Mouse (Mus musculus): ENCODE measurements around the gene Tmem223.

Tmem223 gene

DNA sequence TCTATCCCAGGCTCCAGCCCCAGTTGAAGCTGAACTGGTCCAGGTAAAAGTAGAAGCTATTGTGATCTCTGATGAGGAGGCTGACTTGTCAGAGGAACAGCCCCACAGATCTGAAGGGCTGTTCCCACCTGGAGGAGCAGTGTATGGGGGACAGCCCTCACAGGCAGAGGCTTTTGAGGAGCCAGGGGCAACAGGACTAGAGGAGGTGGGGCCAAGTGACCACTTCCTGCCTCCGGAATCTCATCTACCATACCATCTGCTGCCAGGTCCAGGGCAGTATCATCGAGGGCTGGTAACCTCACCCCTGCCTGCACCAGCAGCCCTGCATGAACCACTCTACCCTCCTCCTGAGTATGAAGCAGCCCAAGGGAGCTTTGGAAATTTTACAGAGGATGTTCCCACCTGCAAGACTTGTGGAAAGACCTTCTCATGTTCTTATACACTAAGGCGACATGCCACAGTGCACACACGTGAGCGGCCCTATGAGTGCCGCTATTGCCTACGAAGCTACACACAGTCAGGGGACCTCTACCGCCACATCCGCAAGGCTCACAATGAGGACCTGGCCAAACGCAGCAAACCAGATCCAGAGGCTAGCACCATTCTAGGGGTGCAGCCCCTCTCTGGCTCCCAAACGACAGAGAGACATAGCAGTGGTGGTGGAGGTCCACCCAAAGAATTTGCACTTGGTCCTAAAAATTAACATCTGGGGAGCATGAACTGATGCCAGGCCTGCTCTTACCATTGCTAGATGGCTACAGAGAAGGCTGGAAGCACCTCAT lies 33.3 kb downstream of the Tmem223 start:
- no peak for DNase-seq

DNA sequence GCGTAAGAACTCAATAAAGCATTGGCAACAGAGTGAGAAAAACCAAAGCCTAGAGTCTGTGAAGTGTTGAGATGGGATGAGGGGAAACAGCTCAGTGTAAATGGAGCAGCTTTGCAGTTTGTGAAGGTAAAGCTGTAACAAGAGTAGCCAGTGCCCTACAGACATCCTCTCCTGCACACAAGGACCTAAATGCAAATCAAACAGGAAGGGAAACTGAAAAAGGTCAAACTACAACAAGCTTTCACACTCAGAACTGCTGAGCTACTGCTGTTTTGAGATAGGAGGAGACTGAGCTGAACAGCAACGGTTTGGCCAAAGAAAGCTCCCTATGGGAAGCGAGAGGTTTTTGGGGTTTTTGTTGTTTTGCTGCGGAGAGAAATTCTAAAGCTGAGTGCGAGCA lies 36.0 kb downstream of the Tmem223 start:
- no peak for DNase-seq

GRCm38 (mm10) chr19:8815812-8816211 lies 45.0 kb downstream of the Tmem223 start:
- DNase-seq, result no peak

DNA sequence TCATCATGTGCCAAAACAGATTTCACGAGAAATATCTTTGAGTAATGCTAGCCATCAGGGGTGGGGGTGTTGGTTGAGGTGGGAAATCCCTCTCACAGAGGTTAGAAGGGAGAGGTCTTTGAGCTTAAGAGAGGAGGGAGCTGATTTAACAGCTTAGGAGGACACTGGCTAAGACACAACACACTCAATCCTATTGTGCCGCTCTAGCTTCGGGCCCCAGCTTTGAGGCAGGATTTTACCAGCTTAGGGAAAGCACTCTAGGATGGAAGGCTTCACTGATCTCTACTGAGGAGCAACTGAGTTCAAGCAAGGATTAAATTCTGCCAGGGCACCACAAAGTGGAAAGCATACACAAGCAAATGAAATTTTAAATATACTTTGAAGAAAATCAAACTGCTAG lies 46.2 kb downstream of the Tmem223 start:
- DNase-seq, result no peak

- DNase-seq, result no peak
These were observed 47.6 kb downstream of the Tmem223 start for GRCm38 (mm10) chr19:8818301-8818798.

DNA sequence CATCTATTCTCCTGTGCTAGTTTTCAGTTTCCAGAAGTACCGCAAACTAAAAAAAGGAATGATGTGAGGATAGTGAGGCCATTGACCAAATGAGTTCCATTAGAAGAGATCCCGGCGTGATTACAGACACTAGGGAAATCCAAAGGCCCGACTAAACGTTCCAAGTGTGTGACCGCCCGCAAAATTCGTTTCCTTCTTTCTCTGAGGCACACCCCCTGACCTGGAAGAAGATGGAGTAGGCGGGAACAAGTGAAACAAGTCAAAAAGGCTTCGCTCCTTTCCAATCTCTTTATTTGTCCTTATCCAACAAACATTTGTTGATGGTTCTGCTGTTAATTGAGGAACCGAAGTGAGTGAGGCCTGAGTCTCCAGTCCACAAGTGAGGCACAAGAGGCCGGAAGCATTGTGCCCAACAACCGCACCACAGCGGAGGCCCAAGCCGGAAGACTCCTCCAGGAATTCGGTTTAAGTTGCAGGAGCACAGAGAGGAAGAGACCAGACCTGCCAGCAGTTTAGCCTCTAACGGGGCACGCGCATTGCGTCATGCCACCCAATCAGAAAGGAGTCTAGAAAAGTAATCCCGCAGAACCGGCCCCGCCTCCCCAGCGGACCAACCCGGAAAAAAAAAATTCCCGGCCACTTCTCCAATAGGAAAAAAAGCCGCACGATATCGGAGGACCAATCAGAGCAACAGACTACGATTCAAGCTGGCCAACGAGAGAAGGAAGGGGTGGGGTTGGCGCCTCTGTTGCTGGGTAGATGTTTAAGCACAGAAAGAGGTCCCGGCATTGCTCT lies 48.2 kb downstream of the Tmem223 start, which contains the start of gene Ttc9c:
TSS of gene Ttc9c (minus strand) at position 533 of the 795 bp plus-strand sequence.
- DNase-seq, result peak; percentile 99

- peak; percentile 99 for DNase-seq
These were observed 49.0 kb downstream of the Tmem223 start, which contains the start of gene Hnrnpul2 for GRCm38 (mm10) chr19:8819596-8820423. Hnrnpul2 (plus strand) TSS chr19:8820010.

- no peak for DNase-seq
These were observed 49.7 kb downstream of the Tmem223 start for GRCm38 (mm10) chr19:8820424-8820956.

GRCm38 (mm10) chr19:8821146-8821545 lies 50.4 kb downstream of the Tmem223 start:
- DNase-seq, result no peak

All from lung, postnatal 10 days (tissue).